Mouse (Mus musculus) adipose tissue, adult 10 weeks (tissue): ENCODE results near the gene Faim. TPM values are rescaled to one million over a fixed set of nuclear protein-coding genes. Genes with fewer than 3 reads are reported as not detected.

Experiments used
- polyA plus RNA-seq: library from polyadenylated mRNA; stranded (reverse); fragments of 350-450 nt; fragmentation: Illumina TruSeq; extraction: RNeasy Lipid Tissue Mini Kit (QIAGEN cat#74804); gene quantifications from one replicate; pipeline ENCODE4 v1.2.3, GENCODE M21; 2014; ENCODE audit warnings: low read depth, low replicate concordance

Faim gene
- 45.6 TPM for polyA plus RNA-seq

DNA sequence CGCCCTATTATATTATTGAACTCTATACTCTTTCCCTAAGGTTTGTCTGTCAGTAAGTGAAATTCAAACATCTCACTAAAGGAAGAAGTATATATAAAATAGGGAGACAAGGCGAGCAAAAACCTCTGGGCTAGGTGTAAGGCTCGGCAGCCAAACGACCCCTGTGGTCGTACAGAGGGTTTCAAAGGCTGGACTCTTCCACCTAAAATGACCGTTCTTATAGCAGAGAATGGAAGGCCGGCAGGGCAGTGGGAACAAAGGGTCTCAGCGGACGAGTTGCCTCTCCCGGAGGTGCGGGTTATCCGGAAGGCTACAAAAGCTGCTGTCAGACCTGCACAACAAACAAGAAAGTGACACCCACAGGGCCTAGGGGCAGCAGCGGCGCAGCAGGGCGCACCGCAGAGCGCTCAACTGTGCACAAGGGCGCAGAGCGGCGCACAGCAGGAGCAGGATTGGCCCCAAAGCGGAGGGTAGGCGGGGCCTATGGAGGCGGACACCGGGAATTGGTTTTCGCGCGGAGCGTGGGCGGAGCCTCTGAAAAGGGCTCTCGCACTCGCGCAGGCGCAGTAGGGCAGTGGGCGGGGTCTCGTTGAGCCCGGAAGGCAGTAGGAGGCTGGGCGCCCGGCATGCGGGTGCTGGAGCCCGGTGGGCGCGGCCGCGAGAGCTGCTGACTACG is at the start of gene Faim:
Gene Faim (plus strand): TSS at position 574 of the 676 bp plus-strand sequence.

DNA sequence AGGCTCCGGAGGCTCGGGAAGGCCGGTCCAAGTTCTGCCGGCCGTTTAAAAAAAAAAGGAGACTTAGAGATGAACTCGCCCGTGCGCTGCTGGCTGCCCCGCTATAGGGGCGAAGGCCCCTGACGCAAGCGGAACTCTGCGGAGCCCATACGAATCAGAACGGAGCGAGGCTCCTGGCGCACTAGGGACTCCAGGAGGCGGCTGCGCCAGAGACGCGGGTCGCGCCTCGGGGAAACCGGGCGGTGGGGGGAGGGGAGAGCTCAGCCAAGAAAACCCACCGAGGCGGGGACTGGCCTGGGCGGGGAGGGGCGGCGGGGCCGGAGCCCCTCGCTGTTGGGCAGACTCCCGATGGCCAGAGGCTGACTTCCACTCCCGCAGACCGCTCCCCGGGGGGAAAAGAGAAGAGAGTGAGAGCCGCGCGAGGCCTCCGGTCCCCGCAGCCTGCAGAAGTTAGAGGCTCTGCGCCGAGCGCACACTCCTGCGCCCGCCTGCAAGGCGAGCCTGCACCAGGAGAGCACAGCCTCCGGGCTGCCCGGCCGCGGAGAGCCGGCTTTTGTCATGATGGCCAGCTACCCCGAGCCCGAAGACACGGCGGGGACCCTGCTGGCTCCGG is 31.0 kb upstream of the Faim start, which contains the start of gene Foxl2:
Gene Foxl2 (plus strand): TSS at position 186 of the 613 bp plus-strand sequence.

DNA sequence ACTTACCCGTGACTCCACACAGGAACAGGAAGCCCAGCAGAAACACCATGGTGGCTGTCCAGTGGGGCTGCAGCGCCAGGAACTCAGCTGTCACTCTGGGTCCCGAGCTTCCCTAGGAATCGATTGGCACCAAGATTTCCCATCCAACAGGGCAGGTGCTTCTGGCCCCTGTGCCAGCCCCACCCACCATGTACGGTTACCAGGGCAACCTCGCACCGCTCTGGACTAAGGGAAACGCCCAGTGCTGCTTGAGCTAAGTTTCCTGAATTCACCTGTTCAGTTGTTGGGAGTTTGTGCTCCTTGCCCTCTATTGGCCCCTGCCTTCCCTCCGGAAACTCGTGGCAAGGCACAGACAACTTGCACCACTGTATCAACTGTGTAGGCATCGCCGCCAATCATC is 49.4 kb downstream of the Faim start, which contains the start of gene Gm1123:
Gene Gm1123 (minus strand): TSS at position 141 of the 400 bp plus-strand sequence.

Other genes with a start within 250 kb of the Faim start
- gene Prr23a1, start 143.9 kb upstream of the Faim start, polyA plus RNA-seq = not detected
- gene Prr23a2, start 129.9 kb upstream of the Faim start, polyA plus RNA-seq = not detected
- gene Prr23a3, start 121.6 kb upstream of the Faim start, polyA plus RNA-seq = not detected
- not detected for gene 7420426K07Rik, start 83.3 kb upstream of the Faim start, polyA plus RNA-seq
- 1.1 TPM for gene Foxl2, start 31.1 kb upstream of the Faim start, polyA plus RNA-seq
- gene Gm1123, start 49.3 kb downstream of the Faim start, polyA plus RNA-seq = not detected
- 12.1 TPM for gene Pik3cb, start 154.2 kb downstream of the Faim start, polyA plus RNA-seq